Mouse (Mus musculus) 3134 (cell line): ENCODE results near the gene Vmn2r42.
"Not testable (repeated sequence)": the region's sequence is repeated elsewhere in the genome, so short reads cannot be mapped to it uniquely, and the experiment has no call there.

Experiments
- DNase-seq: peaks from one replicate; pipeline ENCODE4 v3.0.0-alpha.2; 2011; ENCODE audit warnings: low spot score; ENCODE audit not compliant: insufficient read length; ENCODE audit errors: extremely low read depth

Gene Vmn2r42

GRCm38 (mm10) chr7:8200220-8200619, at the start of gene Vmn2r42:
TSS of gene Vmn2r42 (minus strand) at chr7:8200320.
- DNase-seq = not testable (repeated sequence)

GRCm38 (mm10) chr7:8161554-8161953, 38.6 kb downstream of the Vmn2r42 start, which contains the start of gene Vmn2r41:
TSS of gene Vmn2r41 (minus strand) at chr7:8161654.
- not testable (repeated sequence) for DNase-seq
